Mouse (Mus musculus): Measurements from ENCODE around the gene Mndal. TPM values are rescaled to one million over a fixed set of nuclear protein-coding genes. Genes with fewer than 3 reads are reported as not detected.
"Not testable (repeated sequence)": the region's sequence is repeated elsewhere in the genome, so short reads cannot be mapped to it uniquely, and the experiment has no call there.

Mndal gene
- polyA plus RNA-seq, 1 experiment from 2014 or later = 0.77 TPM

DNA sequence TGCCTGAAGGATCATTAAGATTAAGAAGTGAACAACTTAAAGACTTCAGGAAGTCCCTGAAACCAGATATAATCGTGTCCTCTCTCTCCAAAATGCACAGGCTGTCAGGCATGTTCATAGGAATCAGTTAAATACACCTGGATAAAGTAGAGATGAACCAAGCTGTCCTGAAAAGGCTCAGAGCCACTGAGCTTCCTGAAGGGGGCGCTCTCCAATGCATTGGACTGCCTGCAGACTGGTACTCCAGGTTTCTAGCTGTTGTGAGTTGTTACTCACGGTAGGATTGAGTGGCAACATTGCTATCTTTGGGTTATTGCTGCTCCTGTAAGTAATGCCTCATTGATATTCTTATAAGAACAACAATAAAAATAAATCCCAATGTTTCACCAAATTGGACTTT is 23.0 kb downstream of the Mndal start:
- not testable (repeated sequence) for H3K27me3 ChIP-seq (ENCODE audit: insufficient read depth, poor library complexity, severe bottlenecking); H3K9me3 ChIP-seq; H3K4me1 ChIP-seq; DNase-seq (ENCODE audit: low spot score); H3K4me3 ChIP-seq; H3K27ac ChIP-seq; H3K36me3 ChIP-seq
- WGBS = 53% methylated on average over 3 of the region's 3 CpGs

DNA sequence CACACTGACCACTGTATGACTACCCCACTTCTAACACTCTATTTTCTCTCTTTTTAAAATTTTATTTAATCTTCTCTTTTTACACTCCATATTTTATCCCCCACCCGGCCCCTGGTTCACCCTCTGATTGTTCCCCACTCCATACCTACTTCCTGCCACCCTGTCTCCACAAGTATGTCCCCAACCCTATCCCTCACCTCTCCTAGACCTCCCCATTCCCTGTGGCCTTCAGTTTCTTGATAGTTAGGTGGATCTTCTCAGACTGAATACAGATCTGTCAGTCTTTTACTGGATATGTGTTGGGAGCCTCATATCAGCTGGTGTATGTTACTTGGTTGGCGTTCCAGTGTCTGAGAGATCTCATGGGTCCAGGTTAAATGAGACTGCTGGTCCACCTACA is 27.7 kb downstream of the Mndal start:
- no peaks in the 10 kb centered on the region for H3K4me1 ChIP-seq
- no peak overlapping the region for H3K27ac ChIP-seq
- WGBS = 71% methylated on average over 2 of the region's 2 CpGs
- no peaks in the 10 kb centered on the region for H3K36me3 ChIP-seq
- no peaks in the 10 kb centered on the region for H3K9me3 ChIP-seq
- H3K27me3 ChIP-seq (ENCODE audit: insufficient read depth, poor library complexity, severe bottlenecking) = no peaks in the 10 kb centered on the region
- no peak for DNase-seq (ENCODE audit: low spot score)
- H3K4me3 ChIP-seq = no peak overlapping the region

DNA sequence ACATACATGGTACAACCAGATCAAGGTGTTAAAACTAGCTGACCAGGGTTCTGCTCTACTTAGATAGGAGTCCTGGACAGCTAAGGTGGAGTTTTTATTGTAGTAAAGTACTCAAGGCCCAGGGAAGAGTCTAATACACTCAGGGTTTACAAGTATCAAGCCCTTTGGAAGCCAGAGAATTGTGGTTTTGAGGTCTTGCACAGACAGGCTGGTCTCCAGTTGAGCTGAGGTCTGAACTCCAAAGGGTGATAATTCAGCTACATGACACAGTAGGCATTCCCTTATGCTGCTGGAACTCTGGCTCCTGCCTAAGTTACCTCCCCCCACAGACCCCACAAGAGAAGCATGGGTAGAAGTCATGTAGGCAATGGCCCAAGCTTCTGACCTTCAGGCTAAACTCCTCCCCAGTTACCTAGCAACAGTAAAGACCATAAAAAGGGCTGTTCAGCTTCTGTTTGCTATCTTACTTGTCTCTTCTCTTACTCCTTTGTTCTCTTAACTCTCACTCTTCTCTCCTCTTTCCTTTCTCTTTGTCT is 29.0 kb downstream of the Mndal start:
- not testable (repeated sequence) for H3K4me1 ChIP-seq; H3K9me3 ChIP-seq; DNase-seq (ENCODE audit: low spot score); H3K27ac ChIP-seq; H3K36me3 ChIP-seq; H3K27me3 ChIP-seq (ENCODE audit: insufficient read depth, poor library complexity, severe bottlenecking); H3K4me3 ChIP-seq

DNA sequence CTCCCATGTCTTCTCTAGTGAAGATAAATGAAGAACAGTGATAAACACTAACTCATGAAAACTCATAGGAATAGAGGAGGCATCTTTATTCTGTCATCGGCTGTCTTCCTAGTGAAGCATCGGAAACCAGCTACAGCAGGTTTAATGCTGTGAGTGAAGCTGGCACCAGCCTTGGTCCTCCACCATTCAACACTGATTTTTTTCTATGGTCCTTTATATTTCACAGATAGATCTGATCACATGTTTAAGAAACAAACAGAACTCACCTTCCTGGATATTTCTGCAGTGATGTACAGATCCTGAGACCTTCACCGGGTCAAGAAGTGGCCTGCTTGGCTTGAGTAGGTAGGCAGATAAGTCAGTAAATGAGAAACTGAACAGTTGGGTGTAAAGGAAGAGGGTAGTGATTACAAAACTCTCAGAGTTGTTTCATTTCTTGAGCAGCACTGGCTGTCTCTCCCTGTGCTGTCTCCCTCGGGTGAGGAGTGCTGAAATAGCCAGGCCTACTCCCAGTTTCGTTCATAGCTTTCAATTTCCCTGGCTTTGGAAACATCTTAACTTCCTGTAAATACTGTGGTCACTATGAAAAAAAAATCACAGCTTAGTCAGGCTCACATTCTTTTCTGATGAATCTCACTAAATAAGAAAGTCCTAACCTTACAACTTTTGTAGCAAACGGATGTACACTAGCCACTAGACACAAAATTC is 29.6 kb downstream of the Mndal start, which contains the start of gene Ifi211:
Ifi211 (minus strand) TSS at position 499 of the 708 bp plus-strand sequence.
- not testable (repeated sequence) for H3K27ac ChIP-seq; H3K27me3 ChIP-seq (ENCODE audit: insufficient read depth, poor library complexity, severe bottlenecking); H3K36me3 ChIP-seq; DNase-seq (ENCODE audit: low spot score); H3K4me3 ChIP-seq; H3K4me1 ChIP-seq; H3K9me3 ChIP-seq
- 79% methylated on average over 6 of the region's 6 CpGs for WGBS

DNA sequence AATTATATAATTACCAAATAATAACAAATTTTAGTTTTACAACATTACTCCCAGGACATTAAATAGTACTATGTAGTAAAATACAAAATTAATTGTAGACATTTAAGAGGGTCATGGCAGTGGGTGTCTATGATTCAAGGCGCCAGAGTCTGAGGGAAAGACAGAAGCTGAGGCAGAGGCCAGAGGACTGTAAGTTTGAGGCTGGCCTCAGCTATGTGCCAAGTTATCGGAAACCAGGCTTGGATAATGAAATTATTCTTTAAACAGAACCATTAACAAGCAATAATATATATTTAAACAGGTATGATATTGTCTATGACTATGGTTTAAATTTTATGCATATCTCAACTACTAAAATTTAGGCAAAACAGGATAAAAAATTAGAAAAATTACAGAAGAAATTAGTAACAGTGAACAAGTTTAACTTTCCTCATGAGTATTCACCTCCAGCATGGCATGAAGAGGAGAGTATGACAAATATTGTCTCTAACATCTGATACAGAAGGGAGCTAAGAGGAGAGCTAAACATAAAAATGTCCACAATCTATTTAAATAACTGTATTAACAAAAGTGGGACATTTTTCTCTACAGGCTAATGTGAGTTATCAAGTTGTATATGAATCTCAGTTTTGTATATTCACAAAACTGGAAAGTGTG is 30.4 kb downstream of the Mndal start:
- WGBS = 92% methylated on average over 2 of the region's 2 CpGs
- DNase-seq (ENCODE audit: low spot score) = no peak
- H3K36me3 ChIP-seq = no peaks in the 10 kb centered on the region

DNA sequence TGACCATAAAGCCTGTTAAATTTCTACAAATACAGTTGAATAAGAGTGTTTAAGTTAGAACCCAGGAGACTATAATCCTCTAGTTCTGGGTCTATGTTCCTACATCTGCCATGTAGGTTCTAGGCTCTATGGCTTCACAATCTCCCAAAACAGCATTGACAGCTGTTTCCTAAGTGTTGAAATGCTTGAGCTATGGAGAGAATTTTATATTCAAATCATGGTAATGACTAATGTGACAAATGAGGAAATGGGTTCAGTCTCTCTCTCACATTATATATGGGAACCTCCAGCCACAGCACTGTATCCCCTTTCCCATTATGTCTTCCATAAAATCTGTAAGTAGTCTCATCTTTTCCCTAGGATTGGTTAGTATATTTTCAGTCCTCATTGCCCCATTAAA is 33.9 kb downstream of the Mndal start:
- not testable (repeated sequence) for H3K9me3 ChIP-seq; H3K36me3 ChIP-seq; H3K27ac ChIP-seq; H3K27me3 ChIP-seq (ENCODE audit: insufficient read depth, poor library complexity, severe bottlenecking); H3K4me1 ChIP-seq; DNase-seq (ENCODE audit: low spot score); H3K4me3 ChIP-seq

More for the DNA sequence above, 30.4 kb downstream of the Mndal start:
- Histone ChIP-seq H3K9me3 (no peaks in the 10 kb centered on the region), H3K27me3 (ENCODE audit: insufficient read depth, poor library complexity, severe bottlenecking) (no peaks in the 10 kb centered on the region), H3K4me3 (no peak overlapping the region), H3K4me1 (no peaks in the 10 kb centered on the region), H3K27ac (no peak overlapping the region)

DNA sequence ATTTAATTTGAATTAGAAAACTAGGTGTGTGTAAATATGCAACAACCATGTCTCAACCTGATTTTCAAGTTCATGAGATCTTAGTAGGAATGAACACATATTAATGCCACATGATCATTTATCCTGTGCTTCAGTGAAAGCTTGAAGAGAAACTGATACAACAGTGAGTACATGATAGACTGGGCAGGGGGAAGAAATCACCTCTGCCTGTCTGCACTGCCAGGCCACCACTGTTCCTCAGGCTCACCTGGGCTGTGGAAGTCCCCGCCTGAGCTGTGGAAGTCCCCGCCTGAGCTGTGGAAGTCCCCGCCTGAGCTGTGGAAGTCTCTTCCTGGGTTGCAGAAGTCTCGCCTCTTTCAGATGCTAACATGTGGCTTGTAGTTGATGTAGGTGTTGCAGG is 36.4 kb downstream of the Mndal start:
- DNase-seq (ENCODE audit: low spot score); H3K27ac ChIP-seq; H3K4me1 ChIP-seq; H3K9me3 ChIP-seq; H3K4me3 ChIP-seq; H3K36me3 ChIP-seq; H3K27me3 ChIP-seq (ENCODE audit: insufficient read depth, poor library complexity, severe bottlenecking): not testable (repeated sequence)
- WGBS = 83% methylated on average over 4 of the region's 4 CpGs

DNA sequence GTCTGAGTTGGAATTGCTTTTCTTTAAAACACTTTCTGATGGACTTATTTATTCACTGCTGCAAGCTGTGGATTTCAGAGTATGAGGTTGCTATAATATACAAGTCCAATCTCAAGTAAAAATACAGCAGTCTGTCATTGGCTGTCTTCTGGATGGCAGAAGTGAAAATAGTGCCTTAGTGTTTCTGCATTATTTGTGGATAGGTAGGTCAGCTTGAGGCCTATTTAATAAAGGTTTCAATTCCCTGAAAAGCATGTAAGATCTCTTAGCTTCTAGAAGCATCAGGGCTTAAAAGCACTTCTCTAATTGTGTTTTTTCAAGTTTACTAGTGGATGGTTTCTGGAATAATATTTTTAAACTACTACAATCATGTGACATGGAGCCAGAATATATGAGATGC is 52.5 kb downstream of the Mndal start:
- H3K27me3 ChIP-seq (ENCODE audit: insufficient read depth, poor library complexity, severe bottlenecking); H3K4me1 ChIP-seq; DNase-seq (ENCODE audit: low spot score); H3K9me3 ChIP-seq; H3K36me3 ChIP-seq; H3K27ac ChIP-seq; H3K4me3 ChIP-seq: not testable (repeated sequence)

DNA sequence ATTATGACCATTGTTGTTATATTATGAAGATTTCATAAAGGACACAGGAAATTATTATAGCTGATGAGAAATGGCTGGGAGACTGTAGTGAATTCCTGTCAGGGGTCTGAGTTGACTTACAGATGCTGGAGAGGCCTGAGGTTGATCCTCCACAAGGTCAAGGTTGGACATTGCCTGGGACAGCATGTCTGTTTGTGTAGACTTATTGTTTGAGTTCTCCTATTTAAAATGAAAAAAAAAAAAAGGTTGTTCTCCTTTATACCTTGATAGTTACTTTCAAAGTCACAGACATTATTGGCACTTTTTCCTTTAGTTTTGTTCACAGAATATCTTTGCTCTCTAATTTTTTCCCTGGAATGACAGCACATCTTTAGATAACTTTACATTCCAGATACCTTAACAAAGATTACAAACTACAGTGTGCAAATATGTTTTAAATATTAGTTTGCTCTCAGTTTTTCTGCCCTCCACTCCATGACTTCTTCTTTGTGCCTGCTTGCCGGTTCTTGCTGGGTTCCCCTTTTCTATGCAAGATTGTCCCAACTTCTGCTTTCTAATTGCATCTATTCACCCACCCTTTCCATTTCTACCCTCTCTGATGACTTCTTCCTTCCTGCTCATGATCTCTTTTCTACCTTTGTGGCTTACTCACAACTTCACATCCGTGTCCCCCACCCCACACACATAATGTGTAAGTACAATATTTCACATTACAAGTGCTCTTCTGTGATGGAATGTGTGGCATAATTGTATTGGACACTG is 55.1 kb downstream of the Mndal start:
- not testable (repeated sequence) for DNase-seq (ENCODE audit: low spot score); H3K4me3 ChIP-seq; H3K36me3 ChIP-seq; H3K4me1 ChIP-seq; H3K27me3 ChIP-seq (ENCODE audit: insufficient read depth, poor library complexity, severe bottlenecking); H3K9me3 ChIP-seq; H3K27ac ChIP-seq
- 67% methylated on average over 1 of the region's 2 CpGs for WGBS

DNA sequence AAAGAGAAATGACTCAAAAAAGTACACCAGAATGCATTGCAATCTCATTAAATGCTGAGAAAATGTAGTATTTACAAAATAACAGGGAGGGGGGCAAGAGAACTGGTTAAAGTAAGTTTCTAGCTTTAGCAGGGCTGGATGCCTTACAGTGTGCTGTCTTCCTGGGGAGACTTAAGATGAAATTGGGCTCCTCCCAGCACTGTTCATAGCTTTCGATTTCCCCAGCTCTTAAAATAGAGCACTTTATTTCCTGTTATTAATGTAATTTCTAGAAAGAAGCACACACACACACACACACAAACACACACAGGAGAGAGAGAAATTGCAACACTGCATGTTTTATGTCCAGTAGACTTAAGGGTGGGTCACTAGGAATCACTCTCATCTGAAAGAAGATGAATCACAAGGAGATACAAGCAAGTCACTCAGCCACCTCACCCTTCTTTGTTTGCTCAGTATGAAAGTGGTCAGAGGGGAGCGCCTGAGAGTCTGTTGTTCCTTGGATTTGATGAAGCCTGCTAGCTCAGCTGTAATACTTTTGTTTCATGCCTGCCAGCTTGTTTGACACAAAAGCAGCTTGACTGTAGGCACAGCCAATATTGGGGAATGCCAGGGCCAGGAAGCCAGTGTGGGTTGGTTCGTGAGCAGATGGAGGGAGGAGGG is 62.2 kb downstream of the Mndal start:
- not testable (repeated sequence) for H3K27me3 ChIP-seq (ENCODE audit: insufficient read depth, poor library complexity, severe bottlenecking); H3K4me1 ChIP-seq; H3K9me3 ChIP-seq; DNase-seq (ENCODE audit: low spot score); H3K4me3 ChIP-seq; H3K27ac ChIP-seq; H3K36me3 ChIP-seq
- 72% methylated on average over 3 of the region's 3 CpGs for WGBS

DNA sequence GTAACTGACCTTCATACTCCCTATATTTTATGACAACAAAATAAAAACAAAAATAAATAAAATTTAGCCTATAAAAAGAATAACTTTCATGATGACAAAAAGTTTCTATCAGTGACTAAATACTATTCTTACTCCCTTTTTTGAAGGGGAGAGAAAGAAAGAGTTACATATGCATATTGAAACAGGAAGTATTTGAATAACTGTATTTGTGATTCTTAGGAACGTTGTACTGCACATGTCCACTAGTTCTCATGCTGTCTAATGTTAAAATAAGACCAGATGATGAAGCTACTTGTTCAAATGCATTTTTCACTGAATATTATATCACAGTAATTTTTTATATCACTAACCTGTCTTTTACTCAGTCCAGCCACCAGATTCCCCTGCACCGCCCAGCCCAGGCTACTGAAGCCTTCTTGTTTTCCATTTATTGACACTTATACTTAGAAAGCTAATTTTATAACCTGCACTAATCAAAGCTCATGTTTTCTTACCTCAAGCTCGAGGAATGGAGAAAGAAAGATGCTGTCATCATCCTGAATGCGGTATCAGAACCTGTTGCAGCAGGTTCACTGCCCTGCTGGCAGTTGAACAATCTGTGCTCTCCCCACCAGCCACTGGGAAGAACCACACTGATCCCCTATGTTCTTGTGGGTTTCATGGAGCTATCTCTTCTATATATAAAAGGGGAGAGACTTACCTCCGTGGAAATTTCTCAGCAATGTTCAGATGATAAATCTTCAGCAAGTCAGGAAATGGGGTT is 62.9 kb downstream of the Mndal start:
- not testable (repeated sequence) for H3K36me3 ChIP-seq; H3K27ac ChIP-seq; H3K4me3 ChIP-seq; H3K4me1 ChIP-seq; DNase-seq (ENCODE audit: low spot score); H3K9me3 ChIP-seq; H3K27me3 ChIP-seq (ENCODE audit: insufficient read depth, poor library complexity, severe bottlenecking)
- 79% methylated on average over 5 of the region's 5 CpGs for WGBS

DNA sequence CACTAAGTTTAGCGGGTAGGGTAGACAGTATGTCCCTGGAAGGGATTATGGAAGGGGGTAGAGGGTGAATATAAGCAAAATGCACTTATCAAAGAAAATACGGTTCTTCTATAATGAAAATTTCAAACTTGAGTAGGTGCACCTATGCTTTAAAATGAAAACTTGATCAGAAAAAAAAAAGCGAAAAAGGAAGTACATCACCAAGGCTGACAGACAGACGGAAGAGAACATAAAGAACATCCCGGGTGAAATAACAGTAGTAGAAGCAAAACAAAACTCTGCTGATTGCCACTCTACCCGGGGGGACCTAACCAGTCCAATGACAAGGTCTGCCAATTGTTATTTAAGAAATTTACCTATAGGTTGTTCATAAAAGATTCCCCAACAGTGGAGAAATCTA is 64.0 kb downstream of the Mndal start:
- H3K27ac ChIP-seq; H3K9me3 ChIP-seq; DNase-seq (ENCODE audit: low spot score); H3K27me3 ChIP-seq (ENCODE audit: insufficient read depth, poor library complexity, severe bottlenecking); H3K4me3 ChIP-seq; H3K36me3 ChIP-seq; H3K4me1 ChIP-seq: not testable (repeated sequence)
- WGBS = 81% methylated on average over 6 of the region's 6 CpGs
